Mouse (Mus musculus): Measurements from ENCODE around the gene Gm10024. TPM values are rescaled to one million over a fixed set of nuclear protein-coding genes. Genes with fewer than 3 reads are reported as not detected.
"Not testable (repeated sequence)": the region's sequence is repeated elsewhere in the genome, so short reads cannot be mapped to it uniquely, and the experiment has no call there.

The Gm10024 gene
- polyA plus RNA-seq, 1 experiment from 2014 or later, result not detected

GRCm38 (mm10) chr10:77690356-77690807 is 20.9 kb upstream of the Gm10024 start, which contains the start of gene Gm19402:
TSS of gene Gm19402 (minus strand) at chr10:77690757.
- WGBS, result 74% methylated on average over 3 of the region's 3 CpGs

DNA sequence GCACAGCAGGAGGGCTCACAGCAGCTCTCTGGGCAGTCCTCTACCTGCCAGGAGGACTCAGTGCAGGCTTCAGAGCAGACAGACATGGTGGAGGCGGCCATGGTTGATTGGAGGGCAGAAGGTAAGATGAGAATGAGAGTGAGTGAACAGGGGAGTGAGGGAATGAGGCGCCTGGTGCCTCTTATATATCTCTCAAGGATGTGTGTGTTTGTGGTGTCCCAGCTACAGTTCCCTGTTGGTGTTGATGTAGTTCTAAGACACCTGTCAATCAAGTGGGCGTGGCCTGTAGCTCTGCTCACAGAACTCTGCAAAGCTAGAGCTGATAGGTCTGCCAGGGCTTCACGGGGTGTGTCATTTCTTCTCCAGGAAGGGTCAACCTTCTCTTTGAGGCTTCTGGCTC is 14.1 kb upstream of the Gm10024 start, which contains the start of gene Gm9508:
Gm9508 (minus strand) TSS at position 101 of the 400 bp plus-strand sequence.
- Histone ChIP-seq H3K27ac (no peak within 1 kb of the TSS), H3K4me3 (replicated peaks) (no peak within 1 kb of the TSS), H3K27me3 (replicated peaks) (no peaks in the 10 kb centered on the region), H3K36me3 (no peaks in the 10 kb centered on the region), H3K4me1 (no peaks in the 10 kb centered on the region), H3K9ac (no peak within 1 kb of the TSS), H3K4me2 (no peak within 1 kb of the TSS), H3K9me3 (no peaks in the 10 kb centered on the region)
- no peak for ATAC-seq (ENCODE audit: insufficient read depth, low FRiP score, low read depth)
- 39% methylated on average over 4 of the region's 4 CpGs for WGBS

More at GRCm38 (mm10) chr10:77690356-77690807, 20.9 kb upstream of the Gm10024 start, which contains the start of gene Gm19402:
- not testable (repeated sequence) for H3K27ac ChIP-seq; H3K4me3 ChIP-seq (replicated peaks); H3K4me1 ChIP-seq; H3K9ac ChIP-seq; H3K9me3 ChIP-seq; ATAC-seq (ENCODE audit: insufficient read depth, low FRiP score, low read depth); H3K4me2 ChIP-seq; H3K36me3 ChIP-seq
- peaks cover 13% of the 10 kb centered on the region for H3K27me3 ChIP-seq (replicated peaks)

DNA sequence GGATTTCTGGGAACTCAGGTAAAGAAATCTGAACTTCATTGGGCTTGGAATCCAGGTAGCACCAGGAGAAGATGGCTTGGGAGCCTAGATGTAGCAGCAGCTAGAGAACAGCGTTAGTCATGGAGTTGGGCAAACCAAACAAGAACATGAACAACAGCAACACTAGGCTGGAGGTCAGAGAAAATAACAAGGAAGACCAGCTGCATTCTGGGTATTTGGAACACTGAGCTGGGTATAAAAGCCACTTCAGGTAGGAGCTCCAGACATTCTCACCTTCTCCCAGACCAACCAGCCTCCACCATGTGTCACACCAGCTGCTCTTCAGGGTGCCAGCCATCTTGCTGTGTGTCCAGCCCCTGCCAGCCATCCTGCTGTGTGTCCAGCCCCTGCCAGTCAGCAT is 4.9 kb upstream of the Gm10024 start, which contains the start of gene Gm10272:
Gm10272 (plus strand) TSS at position 301 of the 400 bp plus-strand sequence.
- WGBS, result 96% methylated on average over 1 of the region's 1 CpGs
- Histone ChIP-seq H3K9ac (no peak within 1 kb of the TSS), H3K4me2 (no peak within 1 kb of the TSS), H3K27ac (no peak within 1 kb of the TSS), H3K36me3 (no peaks in the 10 kb centered on the region), H3K9me3 (no peaks in the 10 kb centered on the region; the same call in 1 of the 2 replicates), H3K4me1 (no peaks in the 10 kb centered on the region), H3K27me3 (replicated peaks) (no peaks in the 10 kb centered on the region), H3K4me3 (replicated peaks) (no peak within 1 kb of the TSS)
- ATAC-seq (ENCODE audit: insufficient read depth, low FRiP score, low read depth), result no peak

- no peak overlapping the region for H3K4me3 ChIP-seq (replicated peaks)
- H3K9me3 ChIP-seq, result no peaks in the 10 kb centered on the region; the same call in 1 of the 2 replicates
- no peak for ATAC-seq (ENCODE audit: insufficient read depth, low FRiP score, low read depth)
- H3K9ac ChIP-seq, result no peak overlapping the region
- H3K27me3 ChIP-seq (replicated peaks), result no peaks in the 10 kb centered on the region
- no peak overlapping the region for H3K4me2 ChIP-seq
- 79% methylated on average over 3 of the region's 3 CpGs for whole genome bisulfite sequencing
- H3K4me1 ChIP-seq, result no peaks in the 10 kb centered on the region
- no peak overlapping the region for H3K27ac ChIP-seq
- H3K36me3 ChIP-seq, result no peaks in the 10 kb centered on the region
Observed at GRCm38 (mm10) chr10:77709831-77710230, 1.4 kb upstream of the Gm10024 start.

DNA sequence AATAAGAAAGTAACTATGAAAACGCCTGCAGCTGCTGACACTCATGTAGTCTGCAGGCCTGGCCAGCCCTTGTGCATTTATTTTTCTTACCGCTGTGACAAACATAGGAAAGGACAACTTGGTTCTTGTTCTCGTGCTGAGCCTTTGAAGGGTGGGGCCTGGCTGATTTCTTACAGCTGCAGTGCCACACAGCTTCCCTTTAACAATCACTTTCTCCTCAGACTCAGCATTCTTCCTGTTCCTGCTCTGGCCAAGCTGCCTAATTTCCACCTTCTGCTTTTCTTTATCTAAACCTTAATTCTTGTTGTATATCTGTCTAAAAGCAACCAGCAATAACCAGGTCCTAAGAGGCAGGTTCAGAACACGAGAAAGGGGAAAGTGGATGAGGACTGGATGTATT is 2.5 kb downstream of the Gm10024 start:
- 51% methylated on average over 4 of the region's 4 CpGs for WGBS

GRCm38 (mm10) chr10:77715507-77715906 is 4.2 kb downstream of the Gm10024 start, which contains the start of gene Gm10142:
TSS of gene Gm10142 (plus strand) at chr10:77715807.
- no peak within 1 kb of the TSS for H3K4me3 ChIP-seq (replicated peaks)
- no peak for ATAC-seq (ENCODE audit: insufficient read depth, low FRiP score, low read depth)
- no peaks in the 10 kb centered on the region for H3K9me3 ChIP-seq

More for the DNA sequence above, 2.5 kb downstream of the Gm10024 start:
- H3K4me2 ChIP-seq, result no peak overlapping the region
- H3K36me3 ChIP-seq, result no peaks in the 10 kb centered on the region
- no peak overlapping the region for H3K4me3 ChIP-seq (replicated peaks)
- no peak for ATAC-seq (ENCODE audit: insufficient read depth, low FRiP score, low read depth)
- H3K9ac ChIP-seq, result no peak overlapping the region
- H3K9me3 ChIP-seq, result no peaks in the 10 kb centered on the region
- no peak overlapping the region for H3K27ac ChIP-seq
- H3K4me1 ChIP-seq, result no peaks in the 10 kb centered on the region
- H3K27me3 ChIP-seq (replicated peaks), result no peaks in the 10 kb centered on the region

DNA sequence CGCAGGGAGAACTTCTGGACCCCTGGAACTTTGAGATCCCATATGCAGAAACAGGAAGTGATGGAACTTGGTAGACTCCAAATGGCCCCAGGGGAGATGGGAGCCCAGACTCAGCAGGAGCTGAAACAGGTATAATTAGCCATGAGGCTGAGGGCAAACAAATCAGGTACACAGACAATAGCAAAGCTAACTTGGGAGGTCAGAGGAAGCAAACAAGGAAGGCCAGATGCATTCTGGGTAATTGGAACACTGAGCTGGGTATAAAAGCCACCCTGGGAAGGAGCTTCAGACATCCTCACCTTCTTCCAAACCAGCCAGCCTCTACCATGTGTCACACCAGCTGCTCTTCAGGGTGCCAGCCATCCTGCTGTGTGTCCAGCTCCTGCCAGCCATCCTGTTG is 9.0 kb downstream of the Gm10024 start, which contains the start of gene Krtap12-1:
Krtap12-1 (plus strand) TSS at position 301 of the 400 bp plus-strand sequence.
- H3K9me3 ChIP-seq; H3K27ac ChIP-seq; H3K4me2 ChIP-seq; H3K9ac ChIP-seq; H3K4me1 ChIP-seq; ATAC-seq (ENCODE audit: insufficient read depth, low FRiP score, low read depth); H3K4me3 ChIP-seq (replicated peaks); H3K27me3 ChIP-seq (replicated peaks); H3K36me3 ChIP-seq: not testable (repeated sequence)
- 72% methylated on average over 1 of the region's 1 CpGs for WGBS

More at GRCm38 (mm10) chr10:77715507-77715906, 4.2 kb downstream of the Gm10024 start, which contains the start of gene Gm10142:
- Histone ChIP-seq H3K36me3 (no peaks in the 10 kb centered on the region), H3K4me1 (no peaks in the 10 kb centered on the region), H3K27ac (no peak within 1 kb of the TSS), H3K9ac (no peak within 1 kb of the TSS), H3K27me3 (replicated peaks) (no peaks in the 10 kb centered on the region), H3K4me2 (no peak within 1 kb of the TSS)
- WGBS, result 88% methylated on average over 1 of the region's 1 CpGs

DNA sequence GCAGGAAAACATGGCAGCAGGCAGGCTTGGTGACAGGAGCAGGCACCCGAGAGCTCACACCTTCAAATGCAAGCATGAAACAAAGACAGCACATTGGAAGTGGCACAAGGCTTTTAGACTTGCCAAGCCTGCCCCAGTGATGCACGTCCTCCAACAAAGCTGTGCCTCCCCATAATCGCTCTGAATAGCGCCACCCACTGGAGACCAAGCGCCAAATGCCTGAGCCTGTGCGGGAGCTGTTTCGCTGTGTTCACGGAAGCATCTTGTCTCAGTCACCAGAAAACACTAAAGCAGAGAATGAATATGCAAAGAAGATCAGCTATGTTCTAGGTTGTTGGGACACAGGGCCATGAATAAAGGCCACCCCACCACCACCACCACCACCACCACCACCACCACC is 13.6 kb downstream of the Gm10024 start:
- Histone ChIP-seq H3K27ac (no peak overlapping the region), H3K4me1 (no peaks in the 10 kb centered on the region), H3K9me3 (no peaks in the 10 kb centered on the region), H3K9ac (no peak overlapping the region), H3K27me3 (replicated peaks) (no peaks in the 10 kb centered on the region), H3K4me3 (replicated peaks) (no peak overlapping the region), H3K36me3 (no peaks in the 10 kb centered on the region), H3K4me2 (no peak overlapping the region)
- 77% methylated on average over 8 of the region's 8 CpGs for WGBS
- ATAC-seq (ENCODE audit: insufficient read depth, low FRiP score, low read depth), result no peak

DNA sequence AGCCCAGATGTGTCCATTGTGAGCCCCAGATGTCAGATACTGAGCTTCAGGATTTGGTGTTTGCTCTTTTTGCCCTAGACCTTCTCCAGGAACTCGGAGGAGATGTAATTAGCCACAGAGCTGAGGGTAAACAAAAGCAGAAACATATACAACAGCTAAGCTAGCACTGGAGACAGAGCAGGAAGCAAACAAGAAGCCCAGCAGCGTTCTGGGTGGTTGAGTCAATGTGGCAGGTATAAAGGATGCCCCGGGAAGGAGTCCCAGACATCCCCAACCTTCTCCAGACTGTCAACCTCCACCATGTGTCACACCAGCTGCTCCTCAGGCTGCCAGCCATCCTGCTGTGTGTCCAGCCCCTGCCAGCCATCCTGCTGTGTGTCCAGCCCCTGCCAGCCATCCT is 14.9 kb downstream of the Gm10024 start, which contains the start of gene Gm10100:
Gm10100 (plus strand) TSS at position 301 of the 400 bp plus-strand sequence.
- Histone ChIP-seq H3K4me2 (no peak within 1 kb of the TSS), H3K4me1 (no peaks in the 10 kb centered on the region), H3K4me3 (replicated peaks) (no peak within 1 kb of the TSS), H3K27ac (no peak within 1 kb of the TSS), H3K27me3 (replicated peaks) (no peaks in the 10 kb centered on the region), H3K9me3 (no peaks in the 10 kb centered on the region), H3K9ac (no peak within 1 kb of the TSS), H3K36me3 (no peaks in the 10 kb centered on the region)
- 21% methylated on average over 3 of the region's 3 CpGs for WGBS
- no peak for ATAC-seq (ENCODE audit: insufficient read depth, low FRiP score, low read depth)

DNA sequence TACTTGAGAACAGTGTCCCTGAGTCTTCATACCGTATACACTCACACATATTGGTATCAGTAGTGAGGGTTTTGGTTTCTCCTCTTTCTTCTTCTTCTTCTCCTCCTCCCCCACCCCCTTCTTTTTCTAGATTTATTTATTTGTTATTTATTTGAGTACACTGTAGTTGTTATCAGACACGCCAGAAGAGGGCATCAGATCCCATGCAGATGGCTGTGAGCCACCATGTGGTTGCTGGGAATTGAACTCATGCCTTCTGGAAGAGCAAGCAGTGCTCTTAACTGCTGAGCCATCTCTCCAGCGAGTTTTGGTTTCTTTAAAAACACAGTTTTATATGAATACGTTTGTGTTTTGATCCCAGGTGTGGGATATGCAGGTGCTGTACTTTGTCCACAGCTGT is 17.0 kb downstream of the Gm10024 start:
- 57% methylated on average over 4 of the region's 4 CpGs for WGBS
- no peak overlapping the region for H3K9ac ChIP-seq
- ATAC-seq (ENCODE audit: insufficient read depth, low FRiP score, low read depth), result no peak

GRCm38 (mm10) chr10:77729241-77729640 is 18.0 kb downstream of the Gm10024 start:
- no peak overlapping the region for H3K9ac ChIP-seq
- no peak overlapping the region for H3K4me2 ChIP-seq
- WGBS, result 36% methylated on average over 4 of the region's 4 CpGs
- no peaks in the 10 kb centered on the region for H3K4me1 ChIP-seq
- no peak overlapping the region for H3K27ac ChIP-seq
- H3K9me3 ChIP-seq, result no peaks in the 10 kb centered on the region
- H3K36me3 ChIP-seq, result no peaks in the 10 kb centered on the region
- H3K4me3 ChIP-seq (replicated peaks), result no peak overlapping the region
- no peak for ATAC-seq (ENCODE audit: insufficient read depth, low FRiP score, low read depth)
- no peaks in the 10 kb centered on the region for H3K27me3 ChIP-seq (replicated peaks)

More for the DNA sequence above, 17.0 kb downstream of the Gm10024 start:
- H3K27me3 ChIP-seq (replicated peaks), result no peaks in the 10 kb centered on the region
- no peak overlapping the region for H3K4me2 ChIP-seq
- no peaks in the 10 kb centered on the region for H3K9me3 ChIP-seq
- no peaks in the 10 kb centered on the region for H3K4me1 ChIP-seq
- no peak overlapping the region for H3K4me3 ChIP-seq (replicated peaks)
- no peaks in the 10 kb centered on the region for H3K36me3 ChIP-seq
- no peak overlapping the region for H3K27ac ChIP-seq

DNA sequence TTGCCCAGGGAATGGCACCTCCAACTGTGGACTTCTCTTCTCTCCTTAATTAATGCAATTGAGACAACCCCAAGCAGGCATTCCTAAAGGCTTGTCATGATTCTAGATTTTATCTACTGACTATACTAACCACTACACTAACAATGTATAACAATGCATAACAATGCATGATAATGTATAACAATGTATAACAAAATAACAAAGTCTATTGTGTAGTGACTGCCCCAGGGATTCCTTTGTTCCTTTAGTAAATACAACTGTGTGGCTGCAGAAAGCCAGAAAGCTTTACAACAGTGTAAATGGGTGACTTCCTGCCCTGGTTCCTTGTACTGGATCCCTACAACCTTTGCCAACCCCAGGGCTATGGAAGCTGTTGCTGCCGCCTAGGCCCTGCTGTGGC is 24.7 kb downstream of the Gm10024 start:
- 91% methylated on average over 1 of the region's 1 CpGs for WGBS
- H3K9ac ChIP-seq, result no peak overlapping the region

More for the DNA sequence above, 24.7 kb downstream of the Gm10024 start:
- Histone ChIP-seq H3K4me1 (no peaks in the 10 kb centered on the region), H3K27me3 (replicated peaks) (no peaks in the 10 kb centered on the region), H3K9me3 (no peaks in the 10 kb centered on the region), H3K27ac (no peak overlapping the region), H3K36me3 (no peaks in the 10 kb centered on the region), H3K4me2 (no peak overlapping the region), H3K4me3 (replicated peaks) (no peak overlapping the region)
- no peak for ATAC-seq (ENCODE audit: insufficient read depth, low FRiP score, low read depth)
